Mouse (Mus musculus) myocyte (in vitro differentiated cells): ENCODE measurements around the gene Arhgap23. TPM values are rescaled to one million over a fixed set of nuclear protein-coding genes. Genes with fewer than 3 reads are reported as not detected.
A peak's percentile ranks its signal among the peaks of the same experiment; 100 is the strongest.

Experiments
- H3K27me3 ChIP-seq: one replicate; pipeline ENCODE4 v1.6.1; 2011; ENCODE audit not compliant: control insufficient read depth, insufficient read depth, insufficient read length
- H3K36me3 ChIP-seq: one replicate; pipeline ENCODE4 v1.6.1; 2011; ENCODE audit not compliant: control insufficient read depth, insufficient read depth
- H3K4me2 ChIP-seq: one replicate; pipeline ENCODE4 v1.6.1; 2011; ENCODE audit warnings: low read depth, control low read depth
- H3K4me3 ChIP-seq: one replicate; pipeline ENCODE4 v1.5.1; 2011; ENCODE audit warnings: mild to moderate bottlenecking, control low read depth, moderate library complexity
- H3K79me2 ChIP-seq: one replicate; pipeline ENCODE4 v1.6.1; 2011; ENCODE audit not compliant: control insufficient read depth, insufficient read depth
- H3ac ChIP-seq: one replicate; pipeline ENCODE4 v1.6.1; 2011; ENCODE audit not compliant: control insufficient read depth, insufficient read length
- CEBPB ChIP-seq: IDR thresholded peaks from 2 replicates; pipeline ENCODE4 v1.6.1; 2011; ENCODE audit warnings: mild to moderate bottlenecking, moderate library complexity; ENCODE audit not compliant: poor library complexity, insufficient read depth, severe bottlenecking
- E2F4 ChIP-seq: IDR thresholded peaks from one replicate; pipeline ENCODE4 v1.6.1; 2011; ENCODE audit warnings: mild to moderate bottlenecking, control low read depth, moderate library complexity; ENCODE audit not compliant: insufficient read depth
- MAX ChIP-seq: IDR thresholded peaks from one replicate; pipeline ENCODE4 v1.6.1; 2011; ENCODE audit warnings: low read depth, mild to moderate bottlenecking, control low read depth
- MYOD1 ChIP-seq, 3 experiments: IDR thresholded peaks; one replicate each; pipeline ENCODE4 v1.6.1; 2011; ENCODE audit warnings: control low read depth in 2 of 3, low read depth in 2 of 3, mild to moderate bottlenecking in 2 of 3, moderate library complexity in 1 of 3; ENCODE audit not compliant: insufficient read length in 2 of 3, control insufficient read depth in 1 of 3
- MYOG ChIP-seq, 3 experiments: IDR thresholded peaks; one replicate each; pipeline ENCODE4 v1.6.1; 2011; ENCODE audit warnings: control low read depth in 2 of 3, low read depth in 2 of 3, mild to moderate bottlenecking in 2 of 3; ENCODE audit not compliant: insufficient read length in 2 of 3, control insufficient read depth in 1 of 3, insufficient read depth in 1 of 3
- POLR2A ChIP-seq: IDR thresholded peaks from one replicate; pipeline ENCODE4 v1.6.1; 2011; ENCODE audit warnings: low read depth, mild to moderate bottlenecking, control low read depth, moderate library complexity; ENCODE audit not compliant: insufficient read length
- POLR2AphosphoS2 ChIP-seq: IDR thresholded peaks from one replicate; pipeline ENCODE4 v1.6.1; 2011; ENCODE audit warnings: low read depth, control low read depth; ENCODE audit not compliant: insufficient read length
- REST ChIP-seq: IDR thresholded peaks from one replicate; pipeline ENCODE4 v1.6.1; 2011; ENCODE audit warnings: mild to moderate bottlenecking, control low read depth, moderate library complexity; ENCODE audit not compliant: insufficient read depth, insufficient read length
- SRF ChIP-seq: IDR thresholded peaks from one replicate; pipeline ENCODE4 v1.6.1; 2011; ENCODE audit warnings: low read depth; ENCODE audit not compliant: control insufficient read depth, insufficient read length
- TCF12 ChIP-seq: IDR thresholded peaks from one replicate; pipeline ENCODE4 v1.6.1; 2011; ENCODE audit warnings: mild to moderate bottlenecking, control low read depth; ENCODE audit not compliant: poor library complexity, insufficient read depth, severe bottlenecking
- TCF3 ChIP-seq: IDR thresholded peaks from one replicate; pipeline ENCODE4 v1.6.1; 2011; ENCODE audit warnings: low read depth, control low read depth; ENCODE audit not compliant: insufficient read length
- USF1 ChIP-seq: IDR thresholded peaks from one replicate; pipeline ENCODE4 v1.6.1; 2011; ENCODE audit warnings: low read depth, mild to moderate bottlenecking, control low read depth, moderate library complexity
- polyA plus RNA-seq: library from polyadenylated mRNA; unstranded; fragments of >200 nt; fragmentation: generic; extraction: Trizol; gene quantifications from one replicate; pipeline ENCODE4 v1.2.1, GENCODE M21; 2012; ENCODE audit warnings: missing spikeins

The Arhgap23 gene
- polyA plus RNA-seq, 1 experiment = 41.9 TPM

- no peak overlapping the region for H3ac ChIP-seq
- H3K36me3 ChIP-seq = no peaks in the 10 kb centered on the region
- no peak overlapping the region for H3K4me3 ChIP-seq
- H3K27me3 ChIP-seq = no peaks in the 10 kb centered on the region
- H3K4me2 ChIP-seq = no peak overlapping the region
- peaks cover 72% of the 10 kb centered on the region for H3K79me2 ChIP-seq
- TF ChIP-seq MAX (no peak), E2F4 (no peak), POLR2A (no peak), USF1 (no peak), CEBPB (no peak), REST (no peak), SRF (no peak), TCF12 (no peak), POLR2AphosphoS2 (no peak), MYOG (IDR thresholded peaks at IDR 0.05; ENCODE audit: control insufficient read depth in 1 of 3, insufficient read depth in 1 of 3, insufficient read length in 2 of 3, low read depth in 2 of 3) (no peak), TCF3 (no peak), MYOD1 (IDR thresholded peaks at IDR 0.05; ENCODE audit: control insufficient read depth in 1 of 3, insufficient read length in 2 of 3, low read depth in 2 of 3) (no peak)
Measured at GRCm38 (mm10) chr11:97424092-97424692, 8.9 kb downstream of the Arhgap23 start.

DNA sequence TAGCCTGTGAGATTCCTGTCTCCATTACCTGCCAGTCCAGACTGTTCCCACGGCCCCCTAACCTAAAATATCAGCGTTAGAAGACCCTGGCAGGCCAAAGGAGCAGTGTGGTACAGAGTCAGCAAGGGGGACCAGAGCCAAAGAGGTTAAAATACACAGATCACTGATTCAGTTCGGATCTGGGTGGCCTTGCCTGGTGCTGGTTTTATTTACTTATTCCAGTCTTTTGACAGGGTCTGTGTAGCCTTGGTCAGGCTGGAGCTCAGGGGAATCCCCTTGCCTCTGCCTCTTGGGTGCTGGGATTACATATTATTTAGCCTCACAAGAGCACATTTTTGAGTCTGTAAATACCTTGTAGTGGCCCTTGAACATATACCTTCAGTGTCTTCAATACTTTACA lies 9.5 kb downstream of the Arhgap23 start:
- Histone ChIP-seq H3K27me3 (no peaks in the 10 kb centered on the region), H3K36me3 (no peaks in the 10 kb centered on the region), H3ac (no peak overlapping the region), H3K4me2 (no peak overlapping the region), H3K79me2 (peaks cover 73% of the 10 kb centered on the region), H3K4me3 (no peak overlapping the region)
- TF ChIP-seq MYOD1 (IDR thresholded peaks at IDR 0.05; ENCODE audit: control insufficient read depth in 1 of 3, insufficient read length in 2 of 3, low read depth in 2 of 3) (no peak), CEBPB (no peak), POLR2AphosphoS2 (no peak), E2F4 (no peak), MYOG (IDR thresholded peaks at IDR 0.05; ENCODE audit: control insufficient read depth in 1 of 3, insufficient read depth in 1 of 3, insufficient read length in 2 of 3, low read depth in 2 of 3) (no peak), USF1 (no peak), TCF12 (no peak), REST (no peak), MAX (no peak), TCF3 (no peak), SRF (no peak), POLR2A (no peak)

GRCm38 (mm10) chr11:97427794-97428725 lies 12.7 kb downstream of the Arhgap23 start:
- Histone ChIP-seq H3K79me2 (peaks cover 69% of the 10 kb centered on the region), H3K36me3 (no peaks in the 10 kb centered on the region), H3K4me3 (peak overlapping the region; percentile 13), H3K4me2 (peak overlapping the region; percentile 94), H3K27me3 (no peaks in the 10 kb centered on the region), H3ac (no peak overlapping the region)
- TF ChIP-seq MYOD1 (IDR thresholded peaks at IDR 0.05; ENCODE audit: control insufficient read depth in 1 of 3, insufficient read length in 2 of 3, low read depth in 2 of 3) (peak in 1 of 3 experiments; percentile 17), CEBPB (no peak), POLR2A (peak; percentile 11), E2F4 (no peak), TCF12 (no peak), MYOG (IDR thresholded peaks at IDR 0.05; ENCODE audit: control insufficient read depth in 1 of 3, insufficient read depth in 1 of 3, insufficient read length in 2 of 3, low read depth in 2 of 3) (peak in 1 of 3 experiments; percentile 7), MAX (no peak), SRF (peak; percentile 78)

- Histone ChIP-seq H3K4me2 (peak overlapping the region; percentile 94), H3K4me3 (peak overlapping the region; percentile 13), H3K36me3 (no peaks in the 10 kb centered on the region), H3K79me2 (peaks cover 69% of the 10 kb centered on the region), H3K27me3 (no peaks in the 10 kb centered on the region), H3ac (no peak overlapping the region)
- no peak for TF ChIP-seq MYOG (IDR thresholded peaks at IDR 0.05; ENCODE audit: control insufficient read depth in 1 of 3, insufficient read depth in 1 of 3, insufficient read length in 2 of 3, low read depth in 2 of 3)
- TF ChIP-seq POLR2A = peak; percentile 15
- TF ChIP-seq USF1 = no peak
- no peak for TF ChIP-seq TCF3
Measured at GRCm38 (mm10) chr11:97428726-97429077, 13.4 kb downstream of the Arhgap23 start.

GRCm38 (mm10) chr11:97429615-97430014 lies 14.3 kb downstream of the Arhgap23 start:
- Histone ChIP-seq H3K79me2 (peaks cover 62% of the 10 kb centered on the region), H3K4me2 (no peak overlapping the region), H3K36me3 (no peaks in the 10 kb centered on the region), H3K27me3 (no peaks in the 10 kb centered on the region), H3K4me3 (no peak overlapping the region), H3ac (no peak overlapping the region)
- TF ChIP-seq MYOG (IDR thresholded peaks at IDR 0.05; ENCODE audit: control insufficient read depth in 1 of 3, insufficient read depth in 1 of 3, insufficient read length in 2 of 3, low read depth in 2 of 3) (peak in 1 of 3 experiments; percentile 20), MAX (no peak), POLR2AphosphoS2 (peak; percentile 18)
